Mouse (Mus musculus): ENCODE measurements around the gene Guk1. TPM values are rescaled to one million over a fixed set of nuclear protein-coding genes. Genes with fewer than 3 reads are reported as not detected.
"Not testable (repeated sequence)": the region's sequence is repeated elsewhere in the genome, so short reads cannot be mapped to it uniquely, and the experiment has no call there.

The Guk1 gene
- total RNA-seq, 4 experiments from 2014 or later = 135 to 149 (median 141) TPM

DNA sequence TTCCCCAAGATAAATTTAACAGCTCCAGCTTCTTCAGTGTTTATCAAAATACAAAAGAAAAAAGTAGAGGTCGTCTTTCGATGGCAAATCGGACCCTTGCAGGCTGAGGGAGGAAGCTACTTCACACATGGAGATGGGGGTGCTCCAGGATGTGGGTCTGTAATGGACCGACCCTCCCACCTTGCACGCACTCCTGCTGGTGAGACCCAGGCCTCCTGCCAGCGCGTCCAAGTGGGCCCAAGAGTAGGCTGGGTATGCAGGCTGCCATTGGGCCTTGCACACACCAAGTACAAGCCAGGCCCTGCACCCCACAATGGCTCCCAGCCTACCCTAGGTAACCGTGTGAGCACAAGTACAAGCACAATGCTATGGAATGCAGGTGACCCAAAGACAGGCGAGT, 19.5 kb upstream of the Guk1 start:
- not testable (repeated sequence) for DNase-seq (ENCODE audit: low spot score in 2 of 2)

GRCm38 (mm10) chr11:59210020-59210419, 18.0 kb upstream of the Guk1 start:
- DNase-seq (ENCODE audit: low spot score in 2 of 2) = no peak

DNA sequence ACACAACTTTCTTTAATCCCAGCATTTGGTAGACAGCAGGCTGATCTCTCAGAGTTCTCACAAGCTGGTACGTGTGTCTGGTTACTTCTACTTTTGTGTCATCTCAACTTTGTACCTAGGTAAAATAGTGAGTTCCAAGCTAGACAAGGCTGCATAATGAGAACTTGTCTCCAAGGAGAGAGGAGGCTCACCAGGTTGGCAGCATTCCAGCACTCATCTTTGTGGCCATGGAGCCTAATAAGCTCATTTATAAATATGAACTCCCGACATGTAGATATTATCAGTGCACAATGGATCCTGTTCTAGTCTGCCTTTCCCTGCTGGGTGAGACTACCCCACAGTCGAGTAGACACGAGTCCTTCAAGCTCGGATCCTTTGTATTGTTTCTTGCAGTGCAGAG, 17.6 kb upstream of the Guk1 start:
- no peak for DNase-seq (ENCODE audit: low spot score in 2 of 2)

- peak; percentile 54 to 61 for DNase-seq (ENCODE audit: low spot score in 2 of 2)
These were observed 17.0 kb upstream of the Guk1 start for GRCm38 (mm10) chr11:59209003-59209441.

DNA sequence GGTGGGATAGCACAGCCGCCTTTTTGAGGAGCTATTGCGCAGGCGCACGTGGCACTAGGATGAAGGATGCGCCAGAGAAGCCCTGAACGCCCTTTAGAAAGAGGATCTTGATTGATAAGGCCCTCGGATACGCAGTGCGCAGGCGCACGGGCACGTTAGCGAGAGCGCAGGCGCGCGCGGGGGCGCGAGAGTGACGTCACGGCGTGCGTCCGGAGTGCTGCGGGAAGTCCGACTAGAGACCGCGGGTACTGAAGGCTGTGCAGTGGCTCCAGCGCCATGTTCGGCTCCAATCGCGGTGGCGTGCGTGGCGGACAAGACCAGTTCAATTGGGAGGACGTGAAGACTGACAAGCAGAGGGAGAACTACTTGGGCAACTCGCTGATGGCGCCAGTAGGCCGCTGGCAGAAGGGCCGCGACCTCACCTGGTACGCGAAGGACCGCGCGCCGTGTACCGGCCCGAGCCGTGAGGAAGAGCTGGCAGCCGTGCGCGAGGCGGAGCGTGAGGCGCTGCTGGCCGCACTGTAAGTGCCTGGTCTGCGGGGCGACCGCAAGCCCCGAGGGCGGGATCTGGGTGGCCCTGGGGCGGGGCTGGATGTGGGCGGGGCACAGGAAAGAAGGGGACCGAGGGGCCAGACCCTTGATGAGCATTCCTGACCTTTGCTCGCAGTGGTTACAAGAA, 16.3 kb upstream of the Guk1 start, which contains the start of gene 2310033P09Rik:
Gene 2310033P09Rik (plus strand): TSS at position 169 of the 679 bp plus-strand sequence.
- peak; percentile 93 to 94 for DNase-seq (ENCODE audit: low spot score in 2 of 2)

- DNase-seq (ENCODE audit: low spot score in 2 of 2) = peak; percentile 86 to 90
These were observed 10.3 kb upstream of the Guk1 start, which contains the start of gene Mrpl55 for GRCm38 (mm10) chr11:59202081-59202995. Gene Mrpl55, plus strand, starts transcription at chr11:59202486.

GRCm38 (mm10) chr11:59201216-59202002, 9.4 kb upstream of the Guk1 start:
- DNase-seq (ENCODE audit: low spot score in 2 of 2) = no peak

DNA sequence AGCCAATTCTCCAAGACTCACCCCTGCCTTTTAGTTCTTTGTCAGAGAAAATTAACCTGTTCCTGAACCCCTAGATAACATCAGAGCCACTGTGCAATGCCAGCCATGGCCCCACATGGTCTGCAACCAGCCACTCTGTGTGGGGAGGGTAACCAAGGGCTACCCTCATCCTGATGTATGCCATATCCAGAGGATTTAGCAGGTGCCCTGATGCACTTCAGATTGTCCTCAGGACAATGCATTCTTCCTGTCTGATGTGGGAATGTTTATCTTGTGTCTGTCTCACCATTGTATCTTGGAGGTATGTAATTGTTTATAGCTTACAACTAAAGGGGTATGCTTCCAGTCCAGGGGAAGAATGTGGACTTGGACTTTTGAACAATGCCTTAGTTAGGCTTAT, 4.2 kb upstream of the Guk1 start:
- no peak for DNase-seq (ENCODE audit: low spot score in 2 of 2)

DNA sequence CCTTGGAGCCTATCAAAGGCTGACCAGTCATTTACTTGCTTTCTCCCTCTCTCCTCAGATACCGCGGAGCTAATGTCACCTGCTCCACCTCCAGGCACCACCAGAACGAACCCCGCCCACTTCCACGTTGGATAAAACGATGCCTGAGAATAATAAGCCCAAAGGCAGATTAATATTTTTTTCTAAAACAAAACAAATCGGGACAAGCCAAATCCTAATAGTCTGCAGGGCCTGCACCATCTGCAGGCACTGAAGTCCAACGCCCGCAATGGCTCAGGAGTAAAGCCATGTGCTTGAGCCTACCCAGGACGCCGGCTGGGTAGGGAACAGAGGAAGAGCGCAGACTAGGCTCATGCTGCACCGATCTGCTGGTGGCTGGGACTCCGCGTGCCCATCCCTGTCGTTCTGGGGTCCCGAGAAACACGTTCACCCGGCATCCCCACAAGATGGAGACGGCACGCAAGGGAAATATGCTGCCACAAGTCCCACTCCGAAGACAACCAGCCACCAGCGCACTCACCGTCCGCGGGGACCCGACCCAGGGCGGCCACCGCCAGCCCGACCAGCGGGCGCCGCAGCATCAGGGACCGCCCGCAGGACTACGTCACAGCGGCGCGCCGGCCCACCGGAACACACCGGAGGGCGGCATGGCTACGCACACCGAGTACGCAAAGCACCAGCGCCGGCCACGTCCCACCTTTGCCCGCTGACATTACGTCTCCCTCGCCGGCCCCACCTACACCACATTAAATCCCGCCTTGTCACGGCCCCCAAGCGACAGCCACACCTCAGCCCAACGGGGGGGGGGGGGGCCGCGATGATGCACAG, 567 bp downstream of the Guk1 start:
- DNase-seq (ENCODE audit: low spot score in 2 of 2) = peak; percentile 88 to 90

DNA sequence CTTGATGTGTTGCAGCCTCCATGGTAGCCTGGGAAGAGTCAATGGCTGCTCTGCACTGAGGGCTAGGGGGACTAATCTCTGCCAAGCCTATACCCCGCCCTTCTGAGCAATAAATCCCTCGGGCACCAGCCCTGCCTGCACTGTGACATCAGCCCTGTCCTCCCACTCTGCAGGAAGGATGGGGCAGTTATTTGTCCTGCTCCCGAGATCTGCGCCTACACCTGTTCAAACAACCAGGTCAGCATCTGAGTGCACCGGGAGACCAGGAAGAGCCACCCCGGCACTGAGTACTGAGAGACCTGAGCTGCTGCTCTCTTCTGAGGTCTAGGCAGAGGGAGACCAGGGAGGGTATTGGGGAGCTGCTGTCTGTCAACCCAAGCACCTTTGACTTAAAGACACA, 4.3 kb downstream of the Guk1 start:
- no peak for DNase-seq (ENCODE audit: low spot score in 2 of 2)

- DNase-seq (ENCODE audit: low spot score in 2 of 2) = no peak
These were observed 6.5 kb downstream of the Guk1 start for GRCm38 (mm10) chr11:59185490-59185889.

- DNase-seq (ENCODE audit: low spot score in 2 of 2) = peak; percentile 38 to 63
These were observed 8.2 kb downstream of the Guk1 start for GRCm38 (mm10) chr11:59183821-59184220.

GRCm38 (mm10) chr11:59182864-59183331, 9.1 kb downstream of the Guk1 start, which contains the start of gene Gjc2:
Gene Gjc2, minus strand, starts transcription at chr11:59183213.
- peak; percentile 49 to 64 for DNase-seq (ENCODE audit: low spot score in 2 of 2)

GRCm38 (mm10) chr11:59176921-59177320, 15.1 kb downstream of the Guk1 start:
- no peak for DNase-seq (ENCODE audit: low spot score in 2 of 2)

DNA sequence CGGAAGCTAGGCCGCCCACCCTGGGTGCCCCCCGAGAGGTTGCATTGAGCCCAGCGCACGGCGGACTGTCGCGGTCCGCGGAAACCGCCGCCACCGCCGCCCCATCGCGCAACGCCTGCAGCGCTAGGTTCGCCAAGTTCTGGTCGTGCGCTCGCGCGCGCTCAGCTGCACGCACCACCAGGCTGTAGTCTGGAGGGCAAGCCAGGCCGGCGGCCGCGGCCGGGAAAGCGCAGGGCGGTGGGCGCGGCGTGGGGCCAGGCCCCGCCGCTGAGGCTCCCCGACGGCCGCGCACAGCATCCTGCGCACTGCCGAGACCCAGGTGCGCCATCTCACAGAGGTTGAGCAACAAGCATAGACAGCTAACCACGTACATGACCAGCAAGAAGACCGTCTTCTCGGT, 15.5 kb downstream of the Guk1 start:
- DNase-seq (ENCODE audit: low spot score in 2 of 2) = no peak

DNA sequence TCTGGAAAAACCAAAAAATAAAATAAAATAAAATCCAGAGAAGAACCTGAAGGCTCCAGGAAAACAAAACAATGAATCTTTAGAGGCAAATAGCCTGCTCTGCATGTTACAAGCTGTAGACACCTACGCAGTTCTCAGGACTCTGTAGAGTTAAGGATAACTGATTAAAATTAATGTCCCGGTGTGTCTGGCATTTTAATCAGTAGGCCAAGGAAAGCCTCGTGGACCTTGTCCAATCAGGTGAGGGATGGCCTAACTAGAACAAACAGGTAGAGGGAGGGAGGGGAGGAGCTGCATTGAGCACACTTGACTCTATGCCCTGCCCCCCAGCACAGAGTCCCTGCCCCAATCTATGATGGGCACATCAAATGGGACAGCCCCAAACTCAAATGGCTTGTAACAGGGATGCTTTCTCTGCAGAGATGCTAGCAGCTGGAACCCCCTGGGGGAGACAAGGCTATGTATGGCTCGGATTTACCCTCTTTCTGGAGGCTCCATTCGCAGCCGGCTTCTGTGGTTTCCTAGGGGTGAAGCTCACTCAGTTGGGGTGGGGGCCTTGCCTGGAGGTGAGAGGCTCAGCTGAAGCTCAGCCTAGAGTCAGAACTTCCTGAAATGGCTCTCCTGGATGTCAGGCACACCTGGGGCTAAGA, 17.7 kb downstream of the Guk1 start:
- no peak for DNase-seq (ENCODE audit: low spot score in 2 of 2)

GRCm38 (mm10) chr11:59170549-59170948, 21.5 kb downstream of the Guk1 start:
- DNase-seq (ENCODE audit: low spot score in 2 of 2) = no peak

GRCm38 (mm10) chr11:59169807-59170206, 22.2 kb downstream of the Guk1 start:
- no peak for DNase-seq (ENCODE audit: low spot score in 2 of 2)

DNA sequence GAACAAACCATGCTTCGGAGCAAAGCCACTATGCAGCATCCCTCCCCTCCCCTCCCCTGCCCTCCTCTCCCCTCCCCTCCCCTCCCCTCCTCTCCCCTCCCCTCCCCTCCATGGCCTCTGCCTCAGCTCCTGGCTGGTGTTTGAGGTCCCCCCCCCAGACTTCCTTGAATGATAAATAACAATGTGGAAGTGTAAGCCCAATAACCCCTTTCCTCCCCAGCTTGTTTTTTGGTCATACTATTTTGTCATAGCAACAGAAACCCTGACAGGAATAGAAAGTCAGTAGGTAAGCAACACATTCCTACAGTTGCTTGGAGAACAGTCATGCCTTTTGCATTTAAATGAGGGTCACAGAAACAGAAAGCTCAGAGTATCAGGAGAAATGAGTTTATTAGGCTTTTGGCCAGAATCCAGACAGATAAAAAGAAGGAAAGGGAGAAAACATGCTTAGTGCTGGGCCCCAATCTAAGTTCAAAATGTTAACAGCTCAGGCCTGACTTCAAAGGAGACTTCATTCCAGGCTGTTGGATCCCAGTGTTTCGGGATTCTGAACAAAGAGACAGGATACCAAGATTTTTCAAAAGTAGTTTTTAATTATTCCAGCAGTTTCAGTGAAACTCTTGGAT, 26.3 kb downstream of the Guk1 start:
- DNase-seq (ENCODE audit: low spot score in 2 of 2) = no peak

All from layer of hippocampus, adult 8-10 months (tissue).